Mouse (Mus musculus) forebrain, embryonic 14.5 days (tissue): ENCODE results near the gene Insl5. TPM values are rescaled to one million over a fixed set of nuclear protein-coding genes. Genes with fewer than 3 reads are reported as not detected.

ENCODE experiments used
- ATAC-seq: fragments of 200-750 bp; cut with Nextera tagmentation; 2 replicates; pipeline ENCODE4 v1.8.0; 2017; ENCODE audit warnings: mild to moderate bottlenecking, moderate library complexity
- DNase-seq: peaks from one replicate; pipeline ENCODE4 v3.0.0-alpha.2; 2015; ENCODE audit warnings: low spot score
- H3K27ac ChIP-seq: fragments of 300-500 bp; sonication (generic); 2 replicates; pipeline ENCODE4 v1.5.1; 2014; ENCODE audit warnings: low read depth, mild to moderate bottlenecking, control low read depth, low read length, moderate library complexity
- H3K27me3 ChIP-seq: fragments of 300-500 bp; sonication (generic); replicated peaks from 2 replicates; pipeline ENCODE4 v1.6.1; 2014; ENCODE audit warnings: low read length, control low read depth, mixed read lengths; ENCODE audit not compliant: control insufficient read depth, insufficient read depth
- H3K36me3 ChIP-seq: fragments of 300-500 bp; sonication (generic); 2 replicates; pipeline ENCODE4 v1.6.1; 2014; ENCODE audit warnings: low read length, control low read depth; ENCODE audit not compliant: control insufficient read depth, insufficient read depth
- H3K4me1 ChIP-seq: fragments of 300-500 bp; sonication (generic); 2 replicates; pipeline ENCODE4 v1.6.1; 2014; ENCODE audit warnings: antibody characterized with exemption, low read length, control low read depth; ENCODE audit not compliant: control insufficient read depth, insufficient read depth
- H3K4me2 ChIP-seq: fragments of 300-500 bp; sonication (generic); 2 replicates; pipeline ENCODE4 v1.6.1; 2014; ENCODE audit warnings: mild to moderate bottlenecking, control low read depth, low read length
- H3K4me3 ChIP-seq: fragments of 300-500 bp; sonication (generic); 2 replicates; pipeline ENCODE4 v1.5.1; 2014; ENCODE audit warnings: low read depth, low read length, control low read depth
- H3K9ac ChIP-seq: fragments of 300-500 bp; sonication (generic); 2 replicates; pipeline ENCODE4 v1.6.1; 2014; ENCODE audit warnings: mild to moderate bottlenecking, low read length, control low read depth, moderate library complexity
- H3K9me3 ChIP-seq: fragments of 300-500 bp; sonication (generic); replicated peaks from 2 replicates; pipeline ENCODE4 v1.6.1; 2016; ENCODE audit warnings: low read length, control low read depth, mixed read lengths; ENCODE audit not compliant: control insufficient read depth
- WGBS: fragments of 180-500 bp; shearing (Covaris S2); extraction: QIAGEN DNeasy Blood & Tissue Kit; methylation state at CpG from one replicate; pipeline ENCODE4 v1.1.7; 2014; 5-methylcytosine and 5-hydroxymethylcytosine counted together
- polyA plus RNA-seq: library from polyadenylated mRNA; unstranded; fragments of >200 nt; fragmentation: Nextera tagmentation; extraction: Ambion mirVana; gene quantifications from 2 replicates; pipeline ENCODE4 v1.2.1, GENCODE M21; 2014

Gene Insl5
- polyA plus RNA-seq, 1 experiment from 2014 or later, result not detected

- DNase-seq, result no peak
Observed at GRCm38 (mm10) chr4:103005190-103005945, 21.3 kb downstream of the Insl5 start.

GRCm38 (mm10) chr4:103004681-103005080 is 22.0 kb downstream of the Insl5 start:
- no peak overlapping the region for H3K4me3 ChIP-seq
- no peak overlapping the region for H3K27ac ChIP-seq
- ATAC-seq, result no peak
- H3K4me2 ChIP-seq, result no peak overlapping the region
- H3K4me1 ChIP-seq, result peaks cover 5% of the 10 kb centered on the region; the same call in 1 of the 2 replicates
- 86% methylated on average over 4 of the region's 4 CpGs for WGBS
- DNase-seq, result no peak
- H3K27me3 ChIP-seq, result no peaks in the 10 kb centered on the region
- no peaks in the 10 kb centered on the region for H3K36me3 ChIP-seq
- no peaks in the 10 kb centered on the region for H3K9me3 ChIP-seq
- H3K9ac ChIP-seq, result no peak overlapping the region

More at GRCm38 (mm10) chr4:103005190-103005945, 21.3 kb downstream of the Insl5 start:
- Histone ChIP-seq H3K4me2 (no peak overlapping the region), H3K9me3 (no peaks in the 10 kb centered on the region), H3K27me3 (no peaks in the 10 kb centered on the region), H3K4me3 (no peak overlapping the region), H3K9ac (no peak overlapping the region), H3K27ac (no peak overlapping the region), H3K4me1 (peaks cover 5% of the 10 kb centered on the region; the same call in 1 of the 2 replicates), H3K36me3 (no peaks in the 10 kb centered on the region)
- ATAC-seq, result no peak
- WGBS, result 78% methylated on average over 15 of the region's 15 CpGs

GRCm38 (mm10) chr4:102991685-102992084 is 35.0 kb downstream of the Insl5 start:
- WGBS, result 60% methylated on average over 3 of the region's 3 CpGs
- no peaks in the 10 kb centered on the region for H3K36me3 ChIP-seq
- no peak overlapping the region for H3K4me2 ChIP-seq
- no peaks in the 10 kb centered on the region for H3K27me3 ChIP-seq
- H3K4me1 ChIP-seq, result no peaks in the 10 kb centered on the region
- no peak overlapping the region for H3K4me3 ChIP-seq
- ATAC-seq, result no peak
- no peak overlapping the region for H3K27ac ChIP-seq
- no peak for DNase-seq
- H3K9ac ChIP-seq, result no peak overlapping the region
- no peaks in the 10 kb centered on the region for H3K9me3 ChIP-seq

- DNase-seq, result no peak
- Histone ChIP-seq H3K36me3 (no peaks in the 10 kb centered on the region), H3K4me3 (no peak overlapping the region), H3K9ac (no peak overlapping the region), H3K27ac (no peak overlapping the region), H3K27me3 (no peaks in the 10 kb centered on the region), H3K4me1 (no peaks in the 10 kb centered on the region), H3K4me2 (no peak overlapping the region), H3K9me3 (no peaks in the 10 kb centered on the region)
- WGBS, result 88% methylated on average over 11 of the region's 11 CpGs
- ATAC-seq, result no peak
Observed at GRCm38 (mm10) chr4:102990595-102991340, 35.9 kb downstream of the Insl5 start.

- WGBS, result 71% methylated on average over 4 of the region's 4 CpGs
- H3K4me3 ChIP-seq, result no peak overlapping the region
- no peaks in the 10 kb centered on the region for H3K27me3 ChIP-seq
- no peak overlapping the region for H3K9ac ChIP-seq
- ATAC-seq (no peak), DNase-seq (no peak)
- no peaks in the 10 kb centered on the region for H3K36me3 ChIP-seq
- no peaks in the 10 kb centered on the region for H3K4me1 ChIP-seq
- H3K9me3 ChIP-seq, result no peaks in the 10 kb centered on the region
- H3K4me2 ChIP-seq, result no peak overlapping the region
- no peak overlapping the region for H3K27ac ChIP-seq
Observed at GRCm38 (mm10) chr4:102990016-102990415, 36.6 kb downstream of the Insl5 start.

- H3K4me3 ChIP-seq, result no peak overlapping the region
- no peak overlapping the region for H3K9ac ChIP-seq
- H3K27me3 ChIP-seq, result no peaks in the 10 kb centered on the region
- no peak overlapping the region for H3K4me2 ChIP-seq
- no peaks in the 10 kb centered on the region for H3K36me3 ChIP-seq
- H3K9me3 ChIP-seq, result no peaks in the 10 kb centered on the region
- DNase-seq, result no peak
- no peak for ATAC-seq
- WGBS, result 81% methylated on average over 5 of the region's 5 CpGs
- H3K27ac ChIP-seq, result no peak overlapping the region
- H3K4me1 ChIP-seq, result no peaks in the 10 kb centered on the region
Observed at GRCm38 (mm10) chr4:102989391-102989790, 37.3 kb downstream of the Insl5 start.

GRCm38 (mm10) chr4:102988526-102988925 is 38.1 kb downstream of the Insl5 start:
- Histone ChIP-seq H3K9me3 (no peaks in the 10 kb centered on the region), H3K36me3 (no peaks in the 10 kb centered on the region), H3K9ac (no peak overlapping the region), H3K4me2 (no peak overlapping the region), H3K27me3 (no peaks in the 10 kb centered on the region), H3K27ac (no peak overlapping the region), H3K4me1 (no peaks in the 10 kb centered on the region), H3K4me3 (no peak overlapping the region)
- ATAC-seq (no peak), DNase-seq (no peak)
- 85% methylated on average over 6 of the region's 6 CpGs for WGBS

GRCm38 (mm10) chr4:102987756-102988155 is 38.9 kb downstream of the Insl5 start:
- 60% methylated on average over 2 of the region's 2 CpGs for WGBS
- no peak for ATAC-seq
- no peak for DNase-seq
- Histone ChIP-seq H3K4me3 (no peak overlapping the region), H3K4me1 (no peaks in the 10 kb centered on the region), H3K36me3 (no peaks in the 10 kb centered on the region), H3K27me3 (no peaks in the 10 kb centered on the region), H3K9ac (no peak overlapping the region), H3K27ac (no peak overlapping the region), H3K9me3 (no peaks in the 10 kb centered on the region), H3K4me2 (no peak overlapping the region)

- Histone ChIP-seq H3K36me3 (no peaks in the 10 kb centered on the region), H3K4me3 (no peak overlapping the region), H3K9me3 (no peaks in the 10 kb centered on the region), H3K27ac (no peak overlapping the region), H3K4me1 (no peaks in the 10 kb centered on the region), H3K9ac (no peak overlapping the region), H3K27me3 (no peaks in the 10 kb centered on the region), H3K4me2 (no peak overlapping the region)
- whole genome bisulfite sequencing, result 16% methylated on average over 4 of the region's 4 CpGs
- DNase-seq, result no peak
- peak; percentile 52; the same call in 1 of the 2 replicates for ATAC-seq
Observed at GRCm38 (mm10) chr4:102987325-102987724, 39.3 kb downstream of the Insl5 start.
